Mouse (Mus musculus) T-helper 17 cell (primary cell): ENCODE data around the gene Drd3.

Experiments
- in situ Hi-C, 2 experiments: fragments of 300-600 bp; cut with MboI, MseI; formaldehyde crosslinking; loops; 1 replicate in 1 of 2; 2 replicates in 1 of 2; pipeline ENCODE4 v1.15.1; 2025; ENCODE audit warnings: high pct_unique_total_duplicates in 2 of 2

Gene Drd3

GRCm38 (mm10) chr16:43800119-43800721 lies 46.4 kb downstream of the Drd3 start:
- in situ Hi-C loops = no loop called here

- in situ Hi-C loops = no loop called here
Measured at GRCm38 (mm10) chr16:43801137-43801536, 47.3 kb downstream of the Drd3 start.

GRCm38 (mm10) chr16:43801791-43802307 lies 48.0 kb downstream of the Drd3 start:
- in situ Hi-C loops = no loop called here

GRCm38 (mm10) chr16:43802466-43802865 lies 48.6 kb downstream of the Drd3 start:
- in situ Hi-C loops = no loop called here

GRCm38 (mm10) chr16:43804364-43804763 lies 50.5 kb downstream of the Drd3 start:
- in situ Hi-C loops = no loop called here

GRCm38 (mm10) chr16:43807048-43807447 lies 53.2 kb downstream of the Drd3 start:
- in situ Hi-C loops = no loop called here

- in situ Hi-C loops = no loop called here
Measured at GRCm38 (mm10) chr16:43809429-43809828, 55.6 kb downstream of the Drd3 start.

- in situ Hi-C loops = no loop called here
Measured at GRCm38 (mm10) chr16:43811402-43811801, 57.6 kb downstream of the Drd3 start.

GRCm38 (mm10) chr16:43814644-43815043 lies 60.8 kb downstream of the Drd3 start:
- in situ Hi-C loops = no loop called here

GRCm38 (mm10) chr16:43816321-43816720 lies 62.5 kb downstream of the Drd3 start:
- in situ Hi-C loops = no loop called here

GRCm38 (mm10) chr16:43818404-43818803 lies 64.6 kb downstream of the Drd3 start:
- in situ Hi-C loops = no loop called here

GRCm38 (mm10) chr16:43827492-43827891 lies 73.7 kb downstream of the Drd3 start:
- in situ Hi-C loops = no loop called here

GRCm38 (mm10) chr16:43831957-43832356 lies 78.1 kb downstream of the Drd3 start:
- in situ Hi-C loops = no loop called here

- in situ Hi-C loops = no loop called here
Measured at GRCm38 (mm10) chr16:43841236-43841635, 87.4 kb downstream of the Drd3 start.

- in situ Hi-C loops = no loop called here
Measured at GRCm38 (mm10) chr16:43849839-43850238, 96.0 kb downstream of the Drd3 start.

GRCm38 (mm10) chr16:43858941-43859476 lies 105.2 kb downstream of the Drd3 start:
- in situ Hi-C loops = no loop called here

GRCm38 (mm10) chr16:43860624-43861023 lies 106.8 kb downstream of the Drd3 start:
- in situ Hi-C loops = no loop called here

- in situ Hi-C loops = no loop called here
Measured at GRCm38 (mm10) chr16:43869805-43870204, 116.0 kb downstream of the Drd3 start.

GRCm38 (mm10) chr16:43871419-43871818 lies 117.6 kb downstream of the Drd3 start:
- in situ Hi-C loops = no loop called here
